Mouse (Mus musculus): ENCODE measurements around the gene Ddah1.
"Not testable (repeated sequence)": the region's sequence is repeated elsewhere in the genome, so short reads cannot be mapped to it uniquely, and the experiment has no call there.

The Ddah1 gene

DNA sequence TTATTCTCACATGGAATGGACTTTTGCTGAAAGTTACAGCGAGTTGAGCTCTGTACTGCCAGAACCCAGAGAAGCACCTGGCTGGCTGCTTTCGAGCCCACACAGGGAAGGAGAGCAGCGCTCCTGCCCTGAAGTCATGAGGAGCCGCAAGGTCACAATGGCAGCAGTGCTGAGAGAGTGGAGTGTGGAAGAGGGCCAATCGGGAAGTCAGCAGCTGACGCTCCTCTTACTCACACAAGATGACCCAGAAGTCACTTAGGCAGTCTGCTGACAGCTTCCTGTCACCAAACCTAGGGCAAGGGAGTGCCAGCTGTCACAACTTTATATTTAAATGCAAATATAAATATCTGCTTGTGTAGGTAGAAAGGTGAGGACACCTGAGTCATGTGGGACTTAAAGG is 154.8 kb downstream of the Ddah1 start:
- DNase-seq (ENCODE audit: low spot score): no peak

DNA sequence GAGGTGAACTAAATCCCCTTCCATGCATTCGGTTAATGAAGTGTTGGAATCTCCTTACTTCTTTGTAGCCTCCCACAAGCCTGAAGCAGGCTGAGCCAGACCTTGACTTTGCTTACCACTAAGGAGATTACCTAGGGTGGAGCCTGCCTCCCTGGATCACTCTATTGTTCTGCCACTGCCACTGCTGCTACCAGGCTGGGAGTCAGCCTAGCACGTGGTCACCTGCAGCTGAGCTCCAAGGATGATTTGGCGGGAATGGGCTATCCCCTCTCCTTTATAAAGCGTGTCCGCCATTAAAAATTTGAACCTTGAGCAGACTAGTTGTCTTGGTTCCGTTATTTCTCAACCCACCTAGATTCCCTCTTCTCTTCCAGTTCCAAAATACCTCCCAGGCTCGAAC is 155.5 kb downstream of the Ddah1 start:
- DNase-seq (ENCODE audit: low spot score): not testable (repeated sequence)

DNA sequence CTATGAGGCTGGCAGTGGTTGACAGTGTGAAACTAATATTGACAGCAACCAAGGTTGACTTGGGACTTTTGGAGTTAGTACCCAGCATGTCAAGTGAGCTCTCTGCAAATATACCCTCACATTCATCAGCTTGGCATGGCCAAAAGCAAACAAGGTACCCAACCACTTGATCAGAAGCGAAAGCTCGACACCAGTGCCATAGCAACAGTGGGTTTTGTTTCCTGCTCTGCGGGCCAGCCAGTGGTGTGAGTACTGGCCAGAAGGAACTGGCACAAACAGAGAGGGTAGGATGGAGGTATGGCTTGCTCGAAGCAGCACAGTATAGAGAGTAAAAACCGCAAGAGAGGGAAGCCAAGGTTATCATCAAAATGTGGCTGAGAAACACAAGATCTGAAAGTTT is 157.9 kb downstream of the Ddah1 start:
- no peak for DNase-seq (ENCODE audit: low spot score)

DNA sequence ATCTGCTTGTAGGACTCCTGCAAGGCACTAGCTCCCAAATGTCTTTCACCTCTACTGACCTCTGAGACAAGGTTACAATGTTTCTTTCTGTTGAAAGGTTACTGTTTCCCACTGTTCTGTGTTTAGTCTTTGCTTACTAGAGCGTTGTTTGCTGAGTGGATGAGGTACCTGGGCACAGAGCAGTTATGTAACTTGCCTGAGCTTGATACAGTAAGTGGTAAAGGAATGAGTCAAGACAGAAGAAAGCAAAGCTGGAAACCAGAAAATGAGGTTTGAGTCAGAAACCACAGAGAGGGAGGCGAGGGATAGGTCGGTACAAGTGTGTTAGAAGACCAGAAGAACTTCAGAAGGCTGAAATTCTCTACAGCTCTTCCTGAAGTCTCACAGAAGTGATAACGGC is 158.4 kb downstream of the Ddah1 start:
- no peak for DNase-seq (ENCODE audit: low spot score)

DNA sequence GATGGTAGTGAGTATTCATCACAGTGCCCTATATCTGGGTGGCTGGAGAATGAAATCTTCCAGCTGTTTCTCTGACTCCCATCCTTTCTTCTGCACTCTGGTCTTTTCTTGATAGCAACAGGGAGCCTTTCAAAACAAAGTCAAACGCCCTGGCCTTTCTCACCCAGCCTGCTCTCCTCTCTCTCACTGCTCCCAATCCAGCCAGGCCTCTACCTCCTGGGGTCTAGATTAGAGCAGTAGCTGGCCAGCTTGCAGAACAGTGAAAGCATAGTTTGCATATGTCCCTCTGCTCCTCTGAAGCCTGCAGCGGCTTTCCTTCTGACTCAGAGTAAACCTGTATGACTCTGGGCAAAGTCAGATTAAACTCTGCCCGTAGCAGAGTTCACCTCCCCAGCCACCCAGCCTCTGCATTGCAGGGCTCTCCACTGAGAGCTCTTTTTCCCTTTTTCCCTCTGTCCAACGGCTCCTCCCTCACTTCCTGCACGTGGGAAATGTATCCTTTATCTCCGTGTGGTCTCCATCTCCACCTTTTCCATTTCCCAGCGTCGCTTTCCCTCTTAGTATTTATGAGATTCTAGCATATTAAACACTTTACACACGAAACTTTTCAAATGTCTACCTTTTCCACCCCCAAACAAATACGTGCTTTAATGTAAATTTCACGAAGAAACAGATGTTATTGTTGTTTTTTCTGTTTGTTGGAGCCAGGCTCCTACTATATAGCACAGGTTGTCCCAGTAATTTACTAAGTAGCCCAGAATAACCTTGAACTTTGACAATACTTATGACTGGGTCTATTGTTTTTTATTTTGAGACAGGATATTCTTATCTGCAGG is 163.8 kb downstream of the Ddah1 start, which contains the start of gene Bcl10:
TSS of gene Bcl10 (plus strand) at position 786 of the 836 bp plus-strand sequence.
- DNase-seq (ENCODE audit: low spot score): no peak

DNA sequence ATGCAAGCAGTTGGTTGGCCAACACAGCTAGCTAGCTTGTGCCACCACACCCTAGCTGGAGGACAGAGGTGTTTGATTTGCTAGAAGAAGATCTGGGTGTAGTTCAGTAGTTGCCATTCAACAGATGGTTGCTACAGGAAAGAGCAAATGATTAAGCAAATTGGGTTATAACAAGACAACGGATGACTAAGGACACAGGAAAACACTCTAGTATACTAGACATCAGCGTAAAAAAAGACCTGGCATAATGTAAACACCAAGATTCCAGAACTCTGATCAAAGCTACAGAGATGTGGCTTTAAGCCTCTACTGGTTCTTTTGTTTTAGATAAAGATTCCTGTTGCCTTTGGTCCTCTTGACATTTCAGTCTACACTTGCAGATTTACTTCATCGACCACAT is 164.5 kb downstream of the Ddah1 start:
- no peak for DNase-seq (ENCODE audit: low spot score)

DNA sequence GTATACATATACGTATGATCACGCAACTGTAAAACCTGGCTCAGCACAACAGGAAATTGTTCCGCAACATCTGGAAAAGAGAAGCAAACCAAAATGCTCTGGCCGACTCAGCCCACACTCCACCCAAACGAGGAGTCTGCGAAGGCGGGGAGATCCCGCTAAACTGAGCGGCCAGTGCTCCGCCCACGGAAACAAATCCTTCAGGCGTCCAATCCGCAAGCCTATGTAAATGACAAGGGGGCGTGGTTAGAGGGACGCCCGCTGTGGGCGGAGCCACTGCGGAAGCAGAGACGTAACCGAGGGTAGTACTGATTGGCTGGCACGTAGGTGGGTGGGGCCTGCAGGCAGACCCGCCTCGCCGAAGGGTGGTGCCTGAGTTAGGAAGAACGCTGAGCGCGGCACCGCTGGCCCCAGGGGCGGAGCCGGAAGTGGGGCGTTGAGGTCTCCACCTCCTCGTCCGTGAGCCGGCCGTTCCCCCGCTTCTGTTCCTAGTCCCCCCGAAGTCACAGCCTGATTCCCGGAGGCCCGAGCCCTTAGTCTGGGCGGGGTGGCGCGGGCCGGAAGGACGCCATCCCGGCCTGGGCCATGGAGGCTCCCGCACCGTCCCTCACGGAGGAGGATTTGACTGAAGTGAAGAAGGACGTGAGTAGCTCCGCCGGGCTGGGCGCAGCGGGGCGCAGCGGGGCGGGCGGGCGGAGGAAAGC is 165.6 kb downstream of the Ddah1 start:
- DNase-seq (ENCODE audit: low spot score): peak; percentile 100

DNA sequence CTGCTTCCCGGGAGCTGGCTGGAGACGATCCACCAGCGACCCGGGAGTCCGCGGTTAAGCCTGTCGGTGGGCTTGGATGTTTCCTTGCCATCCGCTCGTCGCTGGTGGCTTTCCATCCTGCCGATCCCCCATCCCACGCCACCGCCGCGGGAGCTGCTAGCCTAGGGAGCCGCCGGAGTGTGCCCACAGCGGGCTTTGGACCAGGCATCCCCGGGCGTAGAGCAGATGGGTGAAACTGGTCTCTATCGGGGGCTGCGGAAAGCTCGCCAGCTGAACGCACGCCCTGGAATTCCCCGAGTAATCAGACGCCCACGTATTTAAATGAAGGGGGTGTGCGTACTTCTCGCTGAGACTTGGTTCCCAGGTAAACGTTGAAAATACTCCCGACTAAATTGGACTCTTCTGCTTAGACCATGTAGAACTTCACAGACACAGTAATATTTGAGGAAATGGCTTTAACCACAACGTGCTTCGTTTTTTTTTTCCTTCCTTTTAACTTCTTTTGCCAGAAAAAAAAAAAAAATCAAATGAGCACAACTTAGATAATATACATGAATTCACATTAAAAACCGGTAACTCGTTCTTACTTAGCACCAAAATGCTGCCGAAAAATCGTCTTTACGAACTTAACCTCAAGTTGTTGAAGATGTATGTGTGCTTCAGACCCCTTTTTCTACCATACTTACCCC is 166.3 kb downstream of the Ddah1 start:
- DNase-seq (ENCODE audit: low spot score): peak; percentile 45

DNA sequence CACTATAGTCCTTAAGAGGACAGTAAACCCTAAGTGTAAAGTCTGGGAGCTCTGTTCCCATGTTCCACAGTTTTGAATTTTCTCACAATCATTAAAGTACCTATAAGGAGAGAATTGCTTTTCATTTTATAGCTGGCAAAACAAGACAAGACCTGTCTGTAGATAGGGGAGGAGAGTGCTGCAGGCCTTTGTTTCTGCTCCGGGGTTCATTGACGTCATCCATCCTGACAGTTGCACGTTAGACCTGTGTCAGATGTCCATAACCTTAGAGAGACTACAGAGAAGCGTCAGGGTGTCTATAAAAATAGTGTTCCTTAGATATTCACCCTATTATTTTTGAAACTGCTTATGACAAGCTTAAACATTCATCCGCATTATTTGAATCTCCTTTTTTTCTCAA is 167.0 kb downstream of the Ddah1 start:
- no peak for DNase-seq (ENCODE audit: low spot score)

DNA sequence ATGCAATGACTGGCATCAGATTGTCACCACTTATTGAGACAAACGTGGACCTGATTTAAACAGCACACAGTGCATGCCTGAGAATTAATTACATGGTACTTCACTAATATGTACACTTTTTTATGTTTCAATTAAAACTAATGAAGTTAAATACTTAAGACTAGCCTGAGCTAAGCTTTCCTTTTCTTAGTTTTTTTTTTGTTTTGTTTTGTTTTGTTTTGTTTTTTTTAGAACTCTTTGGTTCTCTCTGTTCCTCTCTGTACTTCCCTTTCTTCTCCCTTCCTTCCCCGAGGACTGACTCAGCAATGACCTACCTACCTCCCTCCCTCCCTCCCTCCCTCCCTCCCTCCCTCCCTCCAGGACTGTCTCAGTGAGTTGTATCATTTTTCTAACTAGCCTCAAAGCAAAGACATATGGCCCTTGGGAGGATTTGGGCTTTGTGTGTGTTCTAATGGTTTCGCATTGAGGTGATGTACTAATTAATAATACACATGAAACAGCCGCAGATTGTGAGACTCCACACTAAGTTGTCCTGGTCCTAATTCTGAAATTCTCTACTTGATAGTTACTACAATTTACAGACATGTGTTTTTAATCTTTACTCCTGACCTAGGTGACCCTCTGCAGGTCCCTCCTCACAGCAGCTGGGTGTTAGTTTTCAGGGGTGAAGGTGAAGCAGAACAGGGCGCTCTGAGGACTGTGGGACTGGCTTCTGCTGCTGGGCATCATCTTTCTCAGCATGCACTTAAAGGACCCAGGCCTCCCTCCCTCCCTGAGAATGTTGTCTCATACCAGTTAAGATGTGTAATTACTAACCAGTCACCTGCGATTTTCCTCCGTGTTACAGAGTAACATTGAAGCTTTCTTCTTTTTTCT is 171.3 kb downstream of the Ddah1 start:
- DNase-seq (ENCODE audit: low spot score): no peak

DNA sequence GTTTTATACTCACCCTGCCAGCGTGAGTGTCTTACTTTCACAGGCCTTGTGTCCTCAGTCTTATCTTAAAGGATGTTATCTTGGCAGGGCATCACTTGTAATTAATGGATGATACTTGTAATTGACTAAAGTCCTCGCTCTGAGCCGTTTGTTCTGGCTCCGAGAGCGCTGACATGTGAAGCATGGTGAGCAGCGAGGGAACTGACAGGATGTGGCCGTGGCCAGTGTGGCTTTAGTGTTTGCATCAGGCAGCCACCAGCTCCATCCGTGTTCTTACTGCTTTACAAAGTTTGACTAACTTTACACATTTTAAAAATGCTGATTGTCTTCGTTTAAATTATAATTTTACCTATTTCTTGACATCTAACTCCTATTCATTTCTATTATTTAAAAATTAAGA is 175.4 kb downstream of the Ddah1 start:
- DNase-seq (ENCODE audit: low spot score): no peak

DNA sequence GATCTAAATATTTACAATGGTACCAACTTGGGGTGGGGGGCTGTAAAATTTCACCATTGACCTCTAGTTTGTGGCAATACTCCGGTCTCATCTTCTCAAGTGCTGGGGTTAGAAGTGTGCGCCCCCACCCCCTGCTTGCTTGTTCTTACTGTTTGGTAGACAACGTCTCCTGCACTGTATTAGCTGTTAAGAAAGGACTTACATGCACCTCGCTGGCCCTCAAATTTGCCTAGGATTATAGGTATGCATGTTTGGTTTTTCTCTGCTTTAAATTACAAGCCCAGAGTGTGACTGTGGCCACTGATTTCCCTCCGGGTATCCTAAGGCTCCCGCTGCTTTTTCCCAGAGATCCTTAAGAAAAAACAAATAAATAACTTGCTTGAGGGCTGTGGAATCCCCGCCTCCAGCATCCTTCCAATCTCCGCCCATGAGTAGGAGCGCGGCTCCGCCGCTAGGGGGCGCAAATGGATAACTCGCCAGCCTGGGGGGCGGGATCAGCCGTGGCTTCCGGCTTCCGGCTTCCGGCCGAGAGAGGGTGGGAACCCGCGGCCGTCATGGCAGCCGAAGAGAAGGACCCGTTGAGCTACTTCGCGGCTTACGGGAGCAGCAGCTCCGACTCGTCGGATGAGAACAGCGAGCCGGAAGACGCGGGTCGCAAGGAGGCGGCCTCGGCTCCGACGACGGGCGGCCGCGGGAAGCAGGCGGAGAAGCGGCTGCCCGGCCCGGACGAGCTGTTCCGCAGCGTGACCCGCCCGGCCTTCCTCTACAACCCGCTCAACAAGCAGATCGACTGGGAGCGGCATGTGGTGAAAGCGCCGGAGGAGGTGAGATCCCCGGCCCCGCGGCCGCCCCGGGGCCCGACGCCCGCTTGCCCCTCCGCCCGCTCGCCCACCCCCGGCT is 179.3 kb downstream of the Ddah1 start, which contains the start of gene 2410004B18Rik:
TSS of gene 2410004B18Rik (plus strand) at position 510 of the 900 bp plus-strand sequence.
- DNase-seq (ENCODE audit: low spot score): peak; percentile 95

DNA sequence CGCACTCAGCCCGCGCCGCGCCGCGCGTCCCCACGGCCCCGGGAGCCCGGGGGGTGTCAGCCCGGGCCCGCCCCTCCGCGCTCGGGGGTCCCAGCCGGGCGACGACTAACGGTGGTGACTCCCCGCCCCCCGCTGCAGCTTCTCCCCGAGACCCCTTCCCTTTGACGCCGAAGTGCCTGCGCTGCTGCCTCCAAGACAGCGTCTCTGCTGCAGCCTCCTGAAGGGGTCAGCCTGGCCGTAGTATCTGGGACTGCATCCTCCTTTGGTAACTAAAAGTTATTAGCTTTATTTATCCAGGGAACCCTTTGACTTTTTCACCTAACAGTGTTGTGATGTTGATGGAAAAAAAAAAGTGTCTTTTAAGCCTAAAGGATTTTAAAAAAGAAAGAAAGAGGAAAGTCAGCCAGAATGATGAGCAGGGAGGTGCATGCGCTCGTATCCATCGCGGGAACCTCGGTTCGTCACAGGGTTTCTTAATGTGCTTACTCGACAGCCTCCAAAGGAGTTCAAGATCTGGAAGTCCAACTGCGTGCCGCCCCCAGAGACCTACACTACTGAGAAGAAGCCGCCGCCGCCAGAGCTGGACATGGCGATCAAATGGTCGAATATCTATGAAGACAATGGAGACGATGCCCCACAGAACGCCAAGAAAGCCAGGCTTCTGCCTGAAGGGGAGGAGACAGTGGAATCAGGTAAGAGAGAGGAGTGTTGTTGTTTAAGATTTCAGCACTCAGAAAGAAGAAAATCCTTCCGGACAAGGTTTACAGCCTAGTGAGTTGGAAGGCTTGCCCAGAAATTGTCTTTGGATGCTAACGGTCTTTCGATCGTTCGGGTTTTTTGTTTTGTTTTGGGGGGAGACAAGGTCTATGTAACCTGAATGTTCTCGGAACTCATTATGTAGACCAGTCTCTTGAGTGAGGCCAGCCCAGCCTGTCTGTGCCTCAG is 180.2 kb downstream of the Ddah1 start:
- no peak for DNase-seq (ENCODE audit: low spot score)

DNA sequence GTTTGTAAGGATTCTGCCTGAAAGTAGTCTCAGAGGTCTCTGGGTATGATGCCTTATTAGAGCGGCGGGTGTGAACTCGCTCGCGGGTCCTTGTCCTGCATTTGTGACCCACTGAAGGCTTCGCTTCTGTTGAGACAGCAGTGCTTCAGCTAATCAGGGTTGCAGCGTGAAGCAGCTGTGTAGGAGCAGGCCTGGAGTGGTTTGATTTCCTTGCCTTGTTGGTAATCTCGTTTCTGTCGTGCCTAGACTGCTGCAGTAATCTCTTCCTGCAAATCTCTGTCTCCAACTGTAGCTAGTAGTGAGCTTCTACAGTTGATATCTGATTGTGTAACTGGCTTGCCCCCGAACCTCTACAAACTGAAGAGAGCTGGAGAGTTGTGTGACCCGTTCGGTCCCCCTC is 180.9 kb downstream of the Ddah1 start:
- DNase-seq (ENCODE audit: low spot score): no peak

DNA sequence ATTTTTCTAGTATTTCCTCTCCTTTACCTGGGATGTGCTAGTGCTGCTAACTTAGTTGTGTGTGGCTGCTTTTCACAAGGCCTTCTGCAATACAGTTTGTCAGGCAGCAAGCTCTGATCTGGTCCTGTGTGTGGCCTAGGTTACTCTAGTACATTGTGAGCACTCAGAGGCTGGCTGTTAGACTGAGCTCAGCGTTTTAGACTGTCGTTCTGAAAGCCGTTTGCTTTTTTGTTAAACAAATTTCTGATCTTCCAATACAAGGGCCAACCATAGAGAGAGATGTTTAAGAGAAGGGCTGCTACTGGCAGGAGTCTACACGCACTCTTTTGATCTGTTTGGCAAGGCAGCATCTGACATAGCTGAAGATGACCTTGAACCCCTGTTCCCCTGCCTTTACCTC is 181.5 kb downstream of the Ddah1 start:
- DNase-seq (ENCODE audit: low spot score): no peak

DNA sequence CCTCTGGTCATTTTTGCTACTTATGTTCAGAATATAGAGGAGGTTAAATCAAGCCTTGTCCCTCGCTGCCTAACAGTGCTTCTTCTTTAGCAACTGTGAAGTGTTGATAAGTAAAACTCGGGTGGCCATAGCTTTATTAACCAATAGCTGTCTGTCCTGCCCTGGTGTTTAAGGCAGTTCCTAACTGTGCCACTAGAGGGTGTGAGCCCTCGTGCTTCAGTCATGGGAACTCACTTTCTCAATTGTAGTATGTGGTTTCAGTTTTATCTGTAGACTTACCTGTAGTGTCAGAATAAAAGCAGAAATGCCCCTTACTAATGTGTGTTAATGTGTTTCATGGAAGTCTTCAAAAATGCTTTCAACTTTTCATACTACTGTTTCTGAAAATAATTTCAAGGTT is 183.5 kb downstream of the Ddah1 start:
- DNase-seq (ENCODE audit: low spot score): peak; percentile 88
